Mouse (Mus musculus): ENCODE results near the gene Atp2b4.

- no peak for TF ChIP-seq CTCF (IDR thresholded peaks at IDR 0.05; ENCODE audit: insufficient read depth, low read length)
- TF ChIP-seq POLR2A (IDR thresholded peaks at IDR 0.05; ENCODE audit: borderline replicate concordance, extremely low read depth, low read depth, low read length) = no peak
Observed at GRCm38 (mm10) chr1:133797327-133797978, 3.4 kb downstream of the Atp2b4 start.

Measured in lung, adult 2 months (tissue).